Mouse (Mus musculus): Measurements from ENCODE around the gene Ube2b. TPM values are rescaled to one million over a fixed set of nuclear protein-coding genes. Genes with fewer than 3 reads are reported as not detected.

Gene Ube2b
- total and polyA plus RNA-seq, 3 experiments = 35.4 to 112 TPM; not detected in 1

DNA sequence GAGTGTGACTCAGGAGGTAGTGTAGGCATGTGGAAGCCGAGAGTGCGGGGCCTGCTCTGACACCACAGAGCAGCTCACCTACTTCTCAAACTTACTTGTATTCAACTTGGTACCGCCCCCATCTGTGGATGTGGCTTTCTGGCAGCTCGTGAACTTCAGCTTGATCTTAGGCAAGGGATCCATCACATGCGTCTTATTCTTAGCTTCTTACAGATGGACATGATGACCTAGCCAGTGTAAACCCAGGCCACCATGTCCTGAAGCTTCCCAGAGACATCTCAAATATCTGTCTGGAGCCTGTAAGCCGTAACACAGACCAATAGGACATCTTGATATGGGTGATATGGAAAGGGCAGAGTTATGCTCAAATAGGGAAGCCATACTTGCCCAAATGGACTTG, 28.9 kb downstream of the Ube2b start:
- no peak for DNase-seq (ENCODE audit: low read depth, low spot score)
- Histone ChIP-seq H3K4me1 (ENCODE audit: control insufficient read depth in 1 of 2, insufficient read depth in 2 of 2, low read length in 2 of 2) (peaks cover 0 to 10% of the 10 kb centered on the region in 2 experiments; a peak in 2 of 4 replicates), H3K9me3 (replicated peaks; ENCODE audit: insufficient read depth, low read length) (no peaks in the 10 kb centered on the region), H3K79me2 (ENCODE audit: control insufficient read depth, insufficient read depth, low read length, poor library complexity) (peaks cover 16% of the 10 kb centered on the region), H3K9ac (ENCODE audit: control insufficient read depth, low read depth, low read length, poor library complexity, severe bottlenecking) (no peak overlapping the region), H3K27ac (ENCODE audit: control insufficient read depth, low read depth, low read length) (no peak overlapping the region), H3K27me3 (ENCODE audit: control insufficient read depth in 1 of 2, insufficient read depth in 2 of 2, low read length in 2 of 2) (no peaks in the 10 kb centered on the region), H3K4me3 (ENCODE audit: control insufficient read depth in 1 of 2, insufficient read depth in 1 of 2, low read depth in 2 of 2, low read length in 2 of 2) (no peak overlapping the region), H3K36me3 (ENCODE audit: control insufficient read depth in 1 of 2, insufficient read depth in 2 of 2, low read length in 2 of 2) (peaks cover 14 to 17% of the 10 kb centered on the region in 2 experiments)
- no peak for TF ChIP-seq MXI1 (IDR thresholded peaks at IDR 0.05; ENCODE audit: low read depth, low read length)
- 0 out of 4 replicates have a peak, but pooled peaks of 1 of the 2 experiments have one; percentile 3 for TF ChIP-seq POLR2A (IDR thresholded peaks at IDR 0.05; ENCODE audit: control insufficient read depth in 1 of 2, insufficient read depth in 1 of 2, low read depth in 1 of 2, low read length in 2 of 2, poor library complexity in 1 of 2)
- TF ChIP-seq TCF12 (IDR thresholded peaks at IDR 0.05; ENCODE audit: low read depth, low read length) = no peak
- TF ChIP-seq NRF1 (IDR thresholded peaks at IDR 0.05; ENCODE audit: insufficient read depth, low read depth, low read length, poor library complexity, severe bottlenecking) = no peak
- TF ChIP-seq TBP (IDR thresholded peaks at IDR 0.05; ENCODE audit: low read depth, low read length) = no peak
- TF ChIP-seq MAX (IDR thresholded peaks at IDR 0.05; ENCODE audit: low read length) = no peak
- TF ChIP-seq MAFK (IDR thresholded peaks at IDR 0.05; ENCODE audit: borderline replicate concordance, low read depth, low read length) = no peak

DNA sequence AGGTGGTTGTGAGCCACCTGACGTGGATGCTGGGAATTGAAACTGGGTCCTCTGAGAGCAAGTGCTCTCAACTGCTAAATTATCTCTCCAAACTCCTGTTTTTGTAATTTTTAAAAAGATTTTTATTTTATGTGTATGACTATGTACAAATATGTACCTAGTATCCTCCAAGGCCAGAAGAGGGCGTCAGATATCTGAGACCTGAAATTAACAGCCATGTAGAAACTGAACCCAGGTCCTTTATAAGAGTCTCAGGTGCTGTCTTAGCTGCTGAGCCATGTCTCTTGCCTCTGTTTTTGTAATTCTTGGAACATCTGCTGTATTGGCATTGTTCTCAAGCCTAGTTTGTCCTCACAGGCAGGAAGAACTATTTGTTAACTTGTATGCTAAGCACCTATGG, 31.1 kb downstream of the Ube2b start:
- Histone ChIP-seq H3K4me3 (ENCODE audit: control insufficient read depth in 1 of 2, insufficient read depth in 1 of 2, low read depth in 2 of 2, low read length in 2 of 2) (no peak overlapping the region), H3K4me1 (ENCODE audit: control insufficient read depth in 1 of 2, insufficient read depth in 2 of 2, low read length in 2 of 2) (peaks cover 0 to 10% of the 10 kb centered on the region in 2 experiments; a peak in 2 of 4 replicates), H3K9me3 (replicated peaks; ENCODE audit: insufficient read depth, low read length) (no peaks in the 10 kb centered on the region), H3K79me2 (ENCODE audit: control insufficient read depth, insufficient read depth, low read length, poor library complexity) (peaks cover 16% of the 10 kb centered on the region), H3K27ac (ENCODE audit: control insufficient read depth, low read depth, low read length) (no peak overlapping the region), H3K27me3 (ENCODE audit: control insufficient read depth in 1 of 2, insufficient read depth in 2 of 2, low read length in 2 of 2) (no peaks in the 10 kb centered on the region; a peak in 2 of 4 replicates), H3K36me3 (ENCODE audit: control insufficient read depth in 1 of 2, insufficient read depth in 2 of 2, low read length in 2 of 2) (peaks cover 14 to 17% of the 10 kb centered on the region in 2 experiments), H3K9ac (ENCODE audit: control insufficient read depth, low read depth, low read length, poor library complexity, severe bottlenecking) (no peak overlapping the region)
- peak; percentile 52 for DNase-seq (ENCODE audit: low read depth, low spot score)
- TF ChIP-seq KAT2A (conservative IDR thresholded peaks at IDR 0.05; ENCODE audit: low read depth, low read length) (no peak), RAD21 (IDR thresholded peaks at IDR 0.05; ENCODE audit: low read depth, low read length) (peak; percentile 20; the same call in 1 of the 2 replicates), CTCF (IDR thresholded peaks at IDR 0.05 in 2 of 3, conservative IDR thresholded peaks at IDR 0.05 in 1 of 3; ENCODE audit: control insufficient read depth in 1 of 3, insufficient read depth in 1 of 3, low read depth in 2 of 3, low read length in 3 of 3, poor library complexity in 1 of 3, severe bottlenecking in 1 of 3) (peak in 2 of 3 experiments; percentile 12 to 49; a peak in 2 of 6 replicates), SMC3 (IDR thresholded peaks at IDR 0.05; ENCODE audit: low read depth, low read length) (peak; percentile 20)

DNA sequence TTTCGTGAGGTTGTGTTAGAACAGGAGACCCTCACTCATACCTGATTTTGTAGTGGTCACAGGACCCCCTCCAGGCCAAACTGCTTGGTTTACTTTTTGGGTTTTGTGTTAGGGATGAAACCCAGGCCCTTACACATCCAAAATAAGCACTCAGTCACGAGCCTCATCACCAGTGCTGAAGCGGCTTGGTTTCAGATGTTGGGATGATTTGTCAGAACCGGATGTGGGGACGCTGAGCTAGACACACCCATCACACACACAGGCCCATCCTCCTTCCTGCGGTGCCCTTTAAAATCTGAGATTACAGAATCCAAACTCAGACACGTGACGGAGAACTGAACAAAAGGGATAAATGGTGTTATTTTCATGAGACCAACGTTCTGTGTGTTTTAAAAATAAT, 31.7 kb downstream of the Ube2b start:
- H3K27ac ChIP-seq (ENCODE audit: control insufficient read depth, low read depth, low read length) = no peak overlapping the region
- H3K36me3 ChIP-seq (ENCODE audit: control insufficient read depth in 1 of 2, insufficient read depth in 2 of 2, low read length in 2 of 2) = peaks cover 14 to 17% of the 10 kb centered on the region in 2 experiments
- H3K4me1 ChIP-seq (ENCODE audit: control insufficient read depth in 1 of 2, insufficient read depth in 2 of 2, low read length in 2 of 2) = peaks cover 0 to 10% of the 10 kb centered on the region in 2 experiments; a peak in 2 of 4 replicates
- H3K27me3 ChIP-seq (ENCODE audit: control insufficient read depth in 1 of 2, insufficient read depth in 2 of 2, low read length in 2 of 2) = no peaks in the 10 kb centered on the region; a peak in 2 of 4 replicates
- DNase-seq (ENCODE audit: low read depth, low spot score) = no peak
- no peak overlapping the region for H3K4me3 ChIP-seq (ENCODE audit: control insufficient read depth in 1 of 2, insufficient read depth in 1 of 2, low read depth in 2 of 2, low read length in 2 of 2)
- TF ChIP-seq GABPA (IDR thresholded peaks at IDR 0.05; ENCODE audit: low read depth, low read length) (no peak), SIN3A (IDR thresholded peaks at IDR 0.05; ENCODE audit: low read length) (0 out of 2 replicates have a peak, but pooled peaks have one; percentile 14), MEF2A (IDR thresholded peaks at IDR 0.05; ENCODE audit: extremely low read depth, insufficient replicate concordance, low read depth, low read length, poor library complexity, severe bottlenecking) (no peak), BHLHE40 (IDR thresholded peaks at IDR 0.05; ENCODE audit: borderline replicate concordance, low read depth, low read length) (no peak)
- no peaks in the 10 kb centered on the region for H3K9me3 ChIP-seq (replicated peaks; ENCODE audit: insufficient read depth, low read length)
- H3K79me2 ChIP-seq (ENCODE audit: control insufficient read depth, insufficient read depth, low read length, poor library complexity) = peaks cover 16% of the 10 kb centered on the region
- no peak overlapping the region; the same call in 1 of the 2 replicates for H3K9ac ChIP-seq (ENCODE audit: control insufficient read depth, low read depth, low read length, poor library complexity, severe bottlenecking)

Data from MEL (cell line).